Mouse (Mus musculus) heart, embryonic 15.5 days (tissue): ENCODE data around the gene Nisch. TPM values are rescaled to one million over a fixed set of nuclear protein-coding genes. Genes with fewer than 3 reads are reported as not detected.

Experiments
- ATAC-seq: fragments of 200-750 bp; cut with Nextera tagmentation; replicated peaks from 2 replicates; pipeline ENCODE4 v1.8.0; 2017; ENCODE audit warnings: low read depth, moderate TSS enrichment; ENCODE audit not compliant: insufficient number of reproducible peaks, insufficient read depth, low FRiP score
- H3K27ac ChIP-seq: fragments of 300-500 bp; sonication (generic); 2 replicates; pipeline ENCODE4 v1.5.1; 2015; ENCODE audit warnings: mild to moderate bottlenecking, inconsistent platforms
- H3K27me3 ChIP-seq: fragments of 300-500 bp; sonication (generic); 2 replicates; pipeline ENCODE4 v1.6.1; 2015; ENCODE audit warnings: inconsistent platforms
- H3K36me3 ChIP-seq: fragments of 300-500 bp; sonication (generic); 2 replicates; pipeline ENCODE4 v1.6.1; 2015; ENCODE audit warnings: mild to moderate bottlenecking, inconsistent platforms
- H3K4me1 ChIP-seq: fragments of 300-500 bp; sonication (generic); replicated peaks from 2 replicates; pipeline ENCODE4 v1.6.1; 2015; ENCODE audit warnings: inconsistent platforms
- H3K4me2 ChIP-seq: fragments of 300-500 bp; sonication (generic); 2 replicates; pipeline ENCODE4 v1.6.1; 2015; ENCODE audit warnings: inconsistent platforms, mild to moderate bottlenecking, moderate library complexity
- H3K4me3 ChIP-seq: fragments of 300-500 bp; sonication (generic); 2 replicates; pipeline ENCODE4 v1.5.1; 2015; ENCODE audit warnings: mild to moderate bottlenecking, inconsistent platforms
- H3K9ac ChIP-seq: fragments of 300-500 bp; sonication (generic); 2 replicates; pipeline ENCODE4 v1.6.1; 2015; ENCODE audit warnings: mild to moderate bottlenecking, inconsistent platforms
- H3K9me3 ChIP-seq: fragments of 300-500 bp; sonication (generic); replicated peaks from 2 replicates; pipeline ENCODE4 v1.6.1; 2016; ENCODE audit warnings: inconsistent platforms
- WGBS: fragments of 180-500 bp; shearing (Covaris S2); methylation state at CpG from one replicate; pipeline ENCODE4 v1.1.7; 2015; ENCODE audit warnings: mixed read lengths; 5-methylcytosine and 5-hydroxymethylcytosine counted together
- polyA plus RNA-seq: library from polyadenylated mRNA; unstranded; fragments of >200 nt; fragmentation: Nextera tagmentation; extraction: Ambion mirVana; gene quantifications from 2 replicates; pipeline ENCODE4 v1.2.1, GENCODE M21; 2015

Gene Nisch
- polyA plus RNA-seq, 1 experiment from 2014 or later, result 287 TPM

DNA sequence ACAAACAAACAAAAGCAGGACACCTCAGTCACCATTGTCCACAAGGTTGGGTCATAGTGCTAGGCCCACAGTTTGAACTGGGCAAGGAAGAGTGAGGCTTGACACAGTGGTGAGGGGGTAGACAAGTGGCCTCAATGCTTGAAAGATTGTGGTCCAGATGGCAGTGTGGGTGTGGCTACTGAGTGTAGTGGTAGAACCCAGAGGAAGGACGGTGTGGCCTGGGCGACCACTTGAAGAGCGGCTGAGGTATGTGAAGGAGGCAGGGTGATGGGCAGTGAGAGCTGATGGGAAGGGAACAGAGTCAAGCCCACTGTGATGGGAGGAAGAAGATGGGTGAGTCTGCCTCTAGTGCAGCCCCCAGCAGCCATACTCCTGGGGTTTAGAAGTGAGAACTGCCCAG, 2.1 kb downstream of the Nisch start:
- H3K9ac ChIP-seq, result no peak overlapping the region
- H3K27ac ChIP-seq, result peak overlapping the region; percentile 92
- H3K27me3 ChIP-seq, result no peaks in the 10 kb centered on the region
- no peaks in the 10 kb centered on the region for H3K9me3 ChIP-seq
- peaks cover 12% of the 10 kb centered on the region; the same call in 1 of the 2 replicates for H3K36me3 ChIP-seq
- no peak overlapping the region for H3K4me3 ChIP-seq
- H3K4me1 ChIP-seq, result peaks cover 59% of the 10 kb centered on the region
- H3K4me2 ChIP-seq, result no peak overlapping the region
- 49% methylated on average over 3 of the region's 3 CpGs for WGBS
- ATAC-seq, result no peak

DNA sequence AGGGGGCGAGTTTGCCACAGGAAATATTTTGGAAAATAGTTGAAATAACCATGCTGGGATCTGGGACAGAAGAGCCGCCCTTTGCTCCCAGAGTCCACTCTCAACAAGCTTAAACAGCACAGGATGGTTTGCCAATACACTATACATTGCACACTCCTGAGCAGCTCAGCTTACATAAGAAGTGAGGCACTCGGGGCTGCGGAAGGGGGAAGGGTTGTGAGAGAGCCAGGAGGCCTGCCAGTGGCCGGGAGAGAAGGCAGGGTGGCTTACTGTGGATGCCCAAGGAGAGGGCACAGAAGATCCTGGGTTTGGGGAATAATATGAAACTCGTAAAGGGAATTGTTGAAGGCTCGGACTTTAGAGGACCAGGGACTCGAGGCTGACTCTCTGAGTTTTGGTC, 2.9 kb downstream of the Nisch start:
- Histone ChIP-seq H3K9ac (no peak overlapping the region), H3K27me3 (no peaks in the 10 kb centered on the region)

DNA sequence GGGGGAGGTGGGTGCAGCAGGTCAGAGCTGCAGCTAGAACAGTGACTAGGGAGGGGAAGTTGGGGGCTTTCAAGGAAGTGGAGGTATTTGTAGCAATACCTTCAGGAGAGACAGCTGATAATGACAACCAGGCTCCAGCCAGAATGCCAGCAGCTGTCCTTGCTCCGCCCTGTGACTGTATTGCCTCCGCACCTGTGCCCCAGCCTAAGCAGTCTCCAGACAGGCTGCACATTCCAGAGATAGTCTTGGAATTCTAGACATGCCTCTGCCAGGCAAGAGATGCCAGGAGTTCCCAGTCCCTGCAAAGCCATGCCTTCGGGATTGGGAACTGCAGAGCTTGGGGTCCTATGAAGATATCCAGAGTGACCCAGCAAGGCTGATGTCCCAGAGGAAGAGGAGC, 4.2 kb downstream of the Nisch start:
- 42% methylated on average over 3 of the region's 3 CpGs for WGBS
- ATAC-seq, result no peak
- peaks cover 55% of the 10 kb centered on the region for H3K4me1 ChIP-seq

More for the DNA sequence above, 2.9 kb downstream of the Nisch start:
- Histone ChIP-seq H3K4me3 (no peak overlapping the region), H3K9me3 (no peaks in the 10 kb centered on the region), H3K27ac (peak overlapping the region; percentile 92), H3K4me2 (no peak overlapping the region; the same call in 1 of the 2 replicates), H3K4me1 (peaks cover 59% of the 10 kb centered on the region), H3K36me3 (peaks cover 12% of the 10 kb centered on the region; the same call in 1 of the 2 replicates)
- no peak for ATAC-seq
- WGBS, result 45% methylated on average over 8 of the region's 8 CpGs

DNA sequence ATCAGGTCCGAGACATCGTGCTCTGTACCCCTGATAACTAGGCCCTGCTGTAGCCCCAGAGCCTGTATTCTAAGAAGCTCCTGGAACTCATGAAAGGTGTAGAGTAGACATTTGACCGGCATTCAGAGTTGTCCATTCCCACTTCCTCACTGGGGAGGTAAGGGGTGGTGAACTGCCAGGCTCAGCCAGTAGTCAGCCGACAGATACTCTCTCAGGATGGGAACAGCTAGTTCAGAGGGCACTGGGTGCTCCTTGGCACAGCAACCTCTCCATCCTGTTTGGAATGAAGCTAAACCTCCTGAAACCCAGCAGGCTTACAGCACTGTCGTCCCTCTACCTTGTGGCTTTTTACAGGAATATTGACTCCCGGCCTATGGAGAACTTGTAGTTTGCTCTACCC, 4.9 kb downstream of the Nisch start:
- peak overlapping the region; percentile 30 for H3K4me3 ChIP-seq
- no peak for ATAC-seq
- peak overlapping the region; percentile 92 for H3K27ac ChIP-seq

More for the DNA sequence above, 4.2 kb downstream of the Nisch start:
- Histone ChIP-seq H3K36me3 (peaks cover 12% of the 10 kb centered on the region; the same call in 1 of the 2 replicates), H3K4me3 (no peak overlapping the region), H3K9ac (peak overlapping the region; percentile 43; the same call in 1 of the 2 replicates), H3K27me3 (no peaks in the 10 kb centered on the region), H3K4me2 (peak overlapping the region; percentile 84), H3K9me3 (no peaks in the 10 kb centered on the region), H3K27ac (peak overlapping the region; percentile 92)

DNA sequence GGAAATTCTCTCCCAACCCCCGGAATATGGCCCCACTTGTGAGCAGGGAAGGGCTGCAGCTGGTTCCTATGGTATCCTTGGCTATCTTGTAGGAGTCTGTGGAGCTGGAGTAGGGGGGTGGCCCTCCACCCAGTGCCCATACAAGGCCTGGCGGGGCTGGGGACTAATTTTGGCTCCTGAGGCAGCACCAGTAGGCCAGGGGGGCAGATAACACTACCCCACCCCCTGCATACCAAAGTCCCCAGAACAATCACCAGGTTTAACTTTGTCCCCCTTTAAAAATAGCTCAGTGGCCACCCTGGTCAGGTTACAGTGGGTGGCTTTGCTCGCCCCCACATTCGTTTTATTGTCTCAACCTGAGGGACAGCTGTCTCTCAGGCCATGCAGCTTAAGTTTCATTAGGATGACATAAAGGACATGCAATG, 7.6 kb downstream of the Nisch start:
- ATAC-seq, result peak; percentile 71
- H3K36me3 ChIP-seq, result peaks cover 15% of the 10 kb centered on the region
- no peaks in the 10 kb centered on the region for H3K9me3 ChIP-seq
- 34% methylated on average over 4 of the region's 4 CpGs for WGBS
- peak overlapping the region; percentile 69 for H3K9ac ChIP-seq
- H3K27me3 ChIP-seq, result no peaks in the 10 kb centered on the region
- H3K4me1 ChIP-seq, result peaks cover 52% of the 10 kb centered on the region
- H3K4me3 ChIP-seq, result peak overlapping the region; percentile 86
- peak overlapping the region; percentile 92 for H3K27ac ChIP-seq
- H3K4me2 ChIP-seq, result peak overlapping the region; percentile 84

More for the DNA sequence above, 4.9 kb downstream of the Nisch start:
- Histone ChIP-seq H3K4me1 (peaks cover 58% of the 10 kb centered on the region), H3K4me2 (peak overlapping the region; percentile 84), H3K9ac (peak overlapping the region; percentile 43), H3K27me3 (no peaks in the 10 kb centered on the region), H3K9me3 (no peaks in the 10 kb centered on the region), H3K36me3 (peaks cover 12% of the 10 kb centered on the region; the same call in 1 of the 2 replicates)
- WGBS, result 63% methylated on average over 6 of the region's 6 CpGs

DNA sequence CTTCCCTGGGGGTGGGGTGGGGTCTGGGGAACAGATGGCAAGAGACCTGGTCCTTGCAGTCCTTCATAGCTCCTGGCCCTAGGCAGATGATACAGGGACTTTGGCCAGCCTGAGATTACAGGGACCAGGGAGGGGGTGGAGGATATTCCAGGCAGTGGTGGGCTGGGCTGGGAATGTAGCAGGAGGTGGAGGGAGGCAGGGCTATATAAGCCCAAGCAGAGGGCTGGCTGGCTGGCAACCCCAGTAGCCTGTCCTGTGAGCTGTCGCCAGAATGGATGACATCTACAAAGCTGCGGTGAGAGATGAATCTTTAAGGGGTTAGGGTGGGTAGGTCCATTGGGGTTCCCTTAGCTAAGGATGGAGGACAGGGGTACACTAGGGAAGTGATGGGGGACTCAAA, 8.7 kb downstream of the Nisch start, which contains the start of gene Tnnc1:
Gene Tnnc1, plus strand, starts transcription at position 229 of the 400 bp plus-strand sequence.
- H3K27me3 ChIP-seq, result no peaks in the 10 kb centered on the region
- H3K4me1 ChIP-seq, result peaks cover 46% of the 10 kb centered on the region
- WGBS, result 35% methylated on average over 2 of the region's 2 CpGs
- peak; percentile 48 for ATAC-seq
- peak within 1 kb of the TSS; percentile 84 for H3K4me2 ChIP-seq
- H3K9ac ChIP-seq, result peak within 1 kb of the TSS; percentile 96
- H3K36me3 ChIP-seq, result peaks cover 26% of the 10 kb centered on the region
- peak within 1 kb of the TSS; percentile 86 for H3K4me3 ChIP-seq
- no peaks in the 10 kb centered on the region for H3K9me3 ChIP-seq
- H3K27ac ChIP-seq, result peak within 1 kb of the TSS; percentile 92

DNA sequence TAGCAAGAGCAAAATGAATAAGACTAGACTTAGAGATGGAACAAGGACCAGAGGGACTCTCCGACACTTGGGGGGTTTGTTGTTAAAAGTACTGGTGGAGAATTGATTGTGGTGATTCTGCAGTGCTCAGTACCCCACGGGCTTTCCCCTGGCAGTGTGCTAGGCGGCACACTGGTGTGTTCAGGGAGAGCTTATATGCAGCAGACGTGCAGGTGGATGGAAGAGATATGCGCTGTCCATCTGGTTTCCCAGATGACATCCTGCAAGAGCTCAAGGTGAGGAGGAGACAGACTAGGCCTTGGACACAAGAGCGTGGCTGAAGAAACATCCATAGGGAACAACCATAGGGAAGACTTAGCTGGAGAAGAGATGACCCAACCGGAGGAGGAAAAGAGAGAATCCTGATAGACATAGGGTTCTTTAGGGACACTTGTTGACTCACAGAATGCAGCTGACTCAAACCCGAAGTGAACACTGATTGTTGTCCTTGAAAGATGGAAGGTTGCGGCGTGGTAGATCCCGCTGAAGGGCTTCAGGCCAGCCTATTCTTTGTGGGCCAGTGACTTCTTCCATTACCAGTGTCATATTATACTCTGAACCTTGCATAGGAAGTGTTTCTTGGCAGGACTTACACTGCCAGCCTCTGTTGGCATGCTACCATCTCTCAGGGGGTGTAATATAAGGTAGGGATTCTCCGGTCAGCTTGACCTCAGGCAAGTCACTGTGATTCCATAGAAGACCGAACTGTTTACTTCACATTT, 9.5 kb downstream of the Nisch start:
- Histone ChIP-seq H3K27ac (peak overlapping the region; percentile 92), H3K9ac (peak overlapping the region; percentile 96), H3K36me3 (peaks cover 34% of the 10 kb centered on the region), H3K4me1 (peaks cover 40% of the 10 kb centered on the region), H3K27me3 (no peaks in the 10 kb centered on the region), H3K9me3 (no peaks in the 10 kb centered on the region), H3K4me2 (peak overlapping the region; percentile 84), H3K4me3 (peak overlapping the region; percentile 86)
- WGBS, result 69% methylated on average over 13 of the region's 13 CpGs
- ATAC-seq, result no peak

DNA sequence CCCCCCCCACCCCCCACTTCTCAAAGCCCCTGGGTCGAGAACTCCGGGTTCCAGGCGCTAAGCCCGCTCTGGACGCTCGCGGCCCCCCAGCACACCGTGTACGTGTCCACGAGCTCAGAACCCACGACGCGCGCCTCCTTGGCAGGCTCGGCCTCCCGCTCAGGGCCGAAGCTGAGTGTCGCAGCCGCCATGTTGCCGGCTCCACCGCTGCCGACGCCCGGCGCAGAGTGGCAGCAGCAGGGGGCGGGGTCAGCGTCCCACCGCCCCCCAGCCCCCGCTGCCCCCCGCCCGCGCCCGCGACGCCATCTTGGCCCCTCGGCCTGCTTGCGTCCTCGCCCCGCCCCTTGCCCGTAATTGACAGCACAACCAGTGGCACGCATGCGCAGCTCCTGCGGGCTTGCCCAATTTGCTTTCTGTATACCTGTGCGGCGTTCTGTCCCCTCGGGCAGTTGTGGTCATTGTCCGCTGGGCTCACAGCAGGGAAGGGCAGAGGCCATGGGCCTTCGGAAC, 10.2 kb downstream of the Nisch start:
- peaks cover 37% of the 10 kb centered on the region for H3K36me3 ChIP-seq
- H3K4me1 ChIP-seq, result peaks cover 33% of the 10 kb centered on the region

DNA sequence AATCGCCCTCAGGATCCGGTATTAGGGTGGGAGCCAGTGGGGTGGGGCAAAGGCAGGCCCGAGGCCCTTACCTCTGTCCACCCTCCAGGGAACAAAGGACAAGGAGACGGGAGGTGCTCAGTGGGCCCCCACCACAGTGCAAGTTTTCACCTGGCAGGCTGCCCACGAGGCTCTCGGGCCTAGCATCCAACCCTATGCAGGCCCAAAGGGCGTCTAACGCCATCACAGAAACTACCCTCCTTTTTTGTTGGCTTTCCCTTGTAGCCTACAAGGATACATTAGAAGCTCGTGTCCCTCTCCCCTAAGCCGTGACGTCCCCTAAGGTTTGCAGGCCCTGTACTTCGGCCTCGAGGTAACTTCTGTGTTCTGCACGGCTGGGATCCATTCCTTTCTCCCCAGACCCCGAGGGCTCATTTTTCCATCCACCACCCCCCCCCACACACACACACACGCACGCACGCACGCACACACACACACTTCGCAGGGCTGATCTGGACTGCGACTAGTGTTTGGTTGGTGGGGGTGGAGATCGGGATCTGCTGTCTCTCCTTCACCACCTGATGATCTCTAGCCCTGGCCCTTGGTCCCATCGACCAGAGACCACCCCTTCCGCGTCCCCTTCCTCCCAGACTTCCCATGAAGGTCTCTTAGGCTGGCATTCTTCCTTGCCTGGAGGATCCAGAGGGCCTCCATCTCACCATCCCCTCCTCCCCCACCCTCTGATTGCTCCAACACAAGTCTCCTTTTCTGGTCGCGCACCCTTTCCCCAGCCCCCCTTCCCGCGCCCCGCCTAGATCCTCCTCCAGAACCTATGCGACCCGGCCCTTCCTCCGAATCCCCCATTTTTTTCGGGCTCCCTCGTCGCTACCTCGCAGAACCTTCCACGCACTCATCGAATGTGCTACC, 10.9 kb downstream of the Nisch start:
- ATAC-seq, result peak; percentile 7; the same call in 1 of the 2 replicates
- Histone ChIP-seq H3K4me1 (peaks cover 32% of the 10 kb centered on the region), H3K27ac (peak overlapping the region; percentile 92), H3K9ac (peak overlapping the region; percentile 96), H3K36me3 (peaks cover 41% of the 10 kb centered on the region), H3K4me3 (peak overlapping the region; percentile 86), H3K4me2 (peak overlapping the region; percentile 84), H3K9me3 (no peaks in the 10 kb centered on the region), H3K27me3 (no peaks in the 10 kb centered on the region)
- under 1% methylated on average over 39 of the region's 39 CpGs for WGBS

More for the DNA sequence above, 10.2 kb downstream of the Nisch start:
- peak overlapping the region; percentile 84 for H3K4me2 ChIP-seq
- WGBS, result under 1% methylated on average over 48 of the region's 48 CpGs
- peak overlapping the region; percentile 92 for H3K27ac ChIP-seq
- peak overlapping the region; percentile 86 for H3K4me3 ChIP-seq
- no peaks in the 10 kb centered on the region for H3K27me3 ChIP-seq
- H3K9me3 ChIP-seq, result no peaks in the 10 kb centered on the region
- peak overlapping the region; percentile 96 for H3K9ac ChIP-seq
- ATAC-seq, result peak; percentile 44

DNA sequence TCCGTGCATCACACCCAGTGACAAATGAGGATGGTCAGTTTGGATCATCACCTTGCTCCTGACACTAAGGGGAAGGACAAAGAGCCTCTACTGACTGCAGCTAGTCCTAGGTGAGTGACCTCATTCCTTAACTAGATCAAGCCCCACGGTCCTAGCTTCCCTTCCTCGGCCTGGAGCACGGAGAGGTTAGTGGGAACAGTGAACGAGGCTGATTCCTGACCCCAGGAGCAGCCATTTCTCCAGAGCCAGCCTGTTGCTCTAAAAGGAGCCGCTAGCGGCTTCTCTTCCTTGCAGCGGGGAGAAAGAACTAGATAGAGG, 11.5 kb downstream of the Nisch start:
- WGBS, result 5% methylated on average over 8 of the region's 8 CpGs
- Histone ChIP-seq H3K27ac (peak overlapping the region; percentile 92), H3K4me3 (peak overlapping the region; percentile 86), H3K9ac (peak overlapping the region; percentile 96), H3K27me3 (no peaks in the 10 kb centered on the region), H3K4me2 (peak overlapping the region; percentile 84), H3K36me3 (peaks cover 47% of the 10 kb centered on the region), H3K9me3 (no peaks in the 10 kb centered on the region), H3K4me1 (peaks cover 35% of the 10 kb centered on the region)
- no peak for ATAC-seq

DNA sequence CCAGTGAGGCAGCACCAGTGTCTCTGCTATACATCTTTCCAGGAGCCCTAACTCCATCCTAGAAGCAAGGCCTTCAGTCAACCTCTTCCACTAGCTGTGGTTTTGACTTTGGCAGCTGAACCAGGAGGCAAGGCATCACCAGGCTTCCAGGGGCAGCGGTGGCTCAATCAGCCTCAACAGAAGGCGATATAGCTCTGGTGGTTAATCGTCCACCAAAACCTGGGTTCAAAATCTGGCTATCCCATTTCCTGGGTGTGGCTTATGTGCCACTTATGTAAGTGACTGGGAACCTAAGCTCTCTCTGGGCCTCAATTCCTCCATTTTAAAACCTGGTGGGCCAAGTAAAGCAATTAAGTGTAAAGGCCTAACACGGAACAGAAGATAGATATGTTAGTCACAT, 11.9 kb downstream of the Nisch start:
- H3K4me1 ChIP-seq, result peaks cover 38% of the 10 kb centered on the region
- ATAC-seq, result no peak
- 54% methylated on average over 4 of the region's 4 CpGs for WGBS
- H3K9me3 ChIP-seq, result no peaks in the 10 kb centered on the region
- peak overlapping the region; percentile 92 for H3K27ac ChIP-seq
- H3K9ac ChIP-seq, result peak overlapping the region; percentile 96
- peaks cover 47% of the 10 kb centered on the region for H3K36me3 ChIP-seq
- H3K27me3 ChIP-seq, result no peaks in the 10 kb centered on the region
- peak overlapping the region; percentile 86 for H3K4me3 ChIP-seq
- peak overlapping the region; percentile 84 for H3K4me2 ChIP-seq
